Mouse (Mus musculus): ENCODE results near the gene Syne1. TPM values are rescaled to one million over a fixed set of nuclear protein-coding genes. Genes with fewer than 3 reads are reported as not detected.

The Syne1 gene
- polyA plus RNA-seq (2015; fragmentation: Nextera tagmentation; extraction: Ambion mirVana): 4.2 and 5.6 TPM in 2 replicates

GRCm38 (mm10) chr10:5551382-5551781 lies at the start of gene Syne1:
TSS of gene Syne1 (minus strand) at chr10:5551482.
- 85% methylated on average over 5 of the region's 5 CpGs for WGBS
- Histone ChIP-seq H3K9ac (peak within 1 kb of the TSS; percentile 41), H3K4me1 (peaks cover 10% of the 10 kb centered on the region; the same call in 1 of the 2 replicates), H3K4me3 (replicated peaks) (peak within 1 kb of the TSS; percentile 53), H3K9me3 (replicated peaks) (no peaks in the 10 kb centered on the region), H3K27me3 (peaks cover 18% of the 10 kb centered on the region; the same call in 1 of the 2 replicates), H3K36me3 (no peaks in the 10 kb centered on the region), H3K27ac (no peak within 1 kb of the TSS), H3K4me2 (peak within 1 kb of the TSS; percentile 94)
- ATAC-seq (replicated peaks; ENCODE audit: low FRiP score): no peak

- Histone ChIP-seq H3K4me3 (replicated peaks) (no peak overlapping the region), H3K4me1 (no peaks in the 10 kb centered on the region), H3K9me3 (replicated peaks) (no peaks in the 10 kb centered on the region), H3K27ac (no peak overlapping the region), H3K36me3 (no peaks in the 10 kb centered on the region), H3K9ac (no peak overlapping the region), H3K4me2 (no peak overlapping the region), H3K27me3 (no peaks in the 10 kb centered on the region)
- 20% methylated on average over 7 of the region's 7 CpGs for whole genome bisulfite sequencing
- peak; percentile 64 for ATAC-seq (replicated peaks; ENCODE audit: low FRiP score)
These were observed 48.8 kb upstream of the Syne1 start for GRCm38 (mm10) chr10:5600123-5600522.

- Histone ChIP-seq H3K9ac (no peak overlapping the region), H3K4me2 (0 out of 2 replicates have a peak overlapping the region, but pooled peaks have one; percentile 8), H3K36me3 (no peaks in the 10 kb centered on the region), H3K4me1 (no peaks in the 10 kb centered on the region), H3K9me3 (replicated peaks) (no peaks in the 10 kb centered on the region), H3K27ac (no peak overlapping the region), H3K27me3 (no peaks in the 10 kb centered on the region), H3K4me3 (replicated peaks) (no peak overlapping the region)
- no peak for ATAC-seq (replicated peaks; ENCODE audit: low FRiP score)
- 58% methylated on average over 6 of the region's 6 CpGs for WGBS
These were observed 45.3 kb upstream of the Syne1 start for GRCm38 (mm10) chr10:5596559-5596958.

- no peak overlapping the region for H3K9ac ChIP-seq
- peak overlapping the region; percentile 7; the same call in 1 of the 2 replicates for H3K4me2 ChIP-seq
These were observed 43.2 kb upstream of the Syne1 start for GRCm38 (mm10) chr10:5594457-5594856.

GRCm38 (mm10) chr10:5593464-5593863 lies 42.2 kb upstream of the Syne1 start, which contains the start of gene Myct1:
TSS of gene Myct1 (plus strand) at chr10:5593775.
- H3K36me3 ChIP-seq: no peaks in the 10 kb centered on the region
- peak within 1 kb of the TSS; percentile 25 for H3K4me3 ChIP-seq (replicated peaks)
- no peak within 1 kb of the TSS for H3K9ac ChIP-seq
- H3K27ac ChIP-seq: peak within 1 kb of the TSS; percentile 23; the same call in 1 of the 2 replicates
- no peaks in the 10 kb centered on the region for H3K27me3 ChIP-seq
- no peak; the same call in 1 of the 2 replicates for ATAC-seq (replicated peaks; ENCODE audit: low FRiP score)
- peak within 1 kb of the TSS; percentile 7; the same call in 1 of the 2 replicates for H3K4me2 ChIP-seq
- no peaks in the 10 kb centered on the region for H3K9me3 ChIP-seq (replicated peaks)
- 10% methylated on average over 5 of the region's 5 CpGs for WGBS
- no peaks in the 10 kb centered on the region for H3K4me1 ChIP-seq

More at GRCm38 (mm10) chr10:5594457-5594856, 43.2 kb upstream of the Syne1 start:
- ATAC-seq (replicated peaks; ENCODE audit: low FRiP score): no peak
- Histone ChIP-seq H3K4me3 (replicated peaks) (peak overlapping the region; percentile 25), H3K27ac (no peak overlapping the region), H3K27me3 (no peaks in the 10 kb centered on the region), H3K4me1 (no peaks in the 10 kb centered on the region), H3K36me3 (no peaks in the 10 kb centered on the region), H3K9me3 (replicated peaks) (no peaks in the 10 kb centered on the region)
- WGBS: 64% methylated on average over 5 of the region's 5 CpGs

- H3K4me2 ChIP-seq: no peak overlapping the region
- WGBS: 78% methylated on average over 4 of the region's 4 CpGs
- H3K4me3 ChIP-seq (replicated peaks): no peak overlapping the region
- H3K36me3 ChIP-seq: no peaks in the 10 kb centered on the region
- H3K9ac ChIP-seq: no peak overlapping the region
- no peaks in the 10 kb centered on the region for H3K4me1 ChIP-seq
- no peaks in the 10 kb centered on the region for H3K27me3 ChIP-seq
- no peaks in the 10 kb centered on the region for H3K9me3 ChIP-seq (replicated peaks)
- peak overlapping the region; percentile 77; the same call in 1 of the 2 replicates for H3K27ac ChIP-seq
- ATAC-seq (replicated peaks; ENCODE audit: low FRiP score): no peak
These were observed 40.7 kb upstream of the Syne1 start for GRCm38 (mm10) chr10:5591996-5592395.

DNA sequence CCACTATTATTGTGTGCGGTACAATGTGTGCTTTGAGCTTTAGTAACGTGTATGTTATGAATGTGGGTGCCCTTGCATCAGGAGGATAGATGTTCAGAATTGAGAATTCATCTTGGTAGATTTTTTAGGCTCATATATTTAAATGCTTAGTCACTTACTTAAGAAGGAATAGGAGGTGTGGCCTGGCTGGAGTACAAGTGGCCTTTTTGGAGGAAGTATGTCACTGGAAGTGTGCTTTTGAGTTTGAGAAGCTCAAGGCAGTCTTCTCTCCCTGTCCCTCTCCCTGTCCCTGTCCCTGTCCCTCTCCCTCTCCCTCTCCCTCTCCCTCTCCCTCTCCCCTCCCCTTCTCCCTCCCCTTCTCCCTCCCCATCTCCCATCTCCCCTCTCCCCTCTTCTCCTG lies 39.8 kb upstream of the Syne1 start:
- ATAC-seq (replicated peaks; ENCODE audit: low FRiP score): no peak
- no peaks in the 10 kb centered on the region for H3K27me3 ChIP-seq
- no peaks in the 10 kb centered on the region for H3K9me3 ChIP-seq (replicated peaks)
- 82% methylated on average over 2 of the region's 2 CpGs for WGBS
- no peak overlapping the region for H3K4me2 ChIP-seq
- no peaks in the 10 kb centered on the region for H3K36me3 ChIP-seq
- no peak overlapping the region for H3K9ac ChIP-seq
- H3K4me1 ChIP-seq: no peaks in the 10 kb centered on the region
- H3K27ac ChIP-seq: 0 out of 2 replicates have a peak overlapping the region, but pooled peaks have one; percentile 77
- H3K4me3 ChIP-seq (replicated peaks): no peak overlapping the region

DNA sequence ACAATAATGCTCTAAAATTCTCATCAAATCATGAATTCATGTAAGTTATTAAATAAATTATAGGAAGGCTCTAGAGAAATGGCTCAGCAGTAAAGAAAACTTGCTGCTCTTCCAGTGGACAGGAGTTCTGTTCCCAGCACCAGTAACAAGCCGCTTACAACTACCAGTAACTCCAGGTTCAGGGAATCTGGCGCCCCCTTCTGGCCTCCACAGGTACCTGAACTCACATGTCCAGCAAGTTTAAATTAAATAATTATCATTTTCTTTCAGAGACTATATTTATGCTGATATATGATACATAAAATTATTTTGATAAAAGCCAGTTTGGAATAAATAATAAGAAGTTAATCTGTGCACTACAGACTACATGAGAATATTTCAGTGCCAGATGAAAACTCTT lies 22.0 kb upstream of the Syne1 start:
- Histone ChIP-seq H3K36me3 (no peaks in the 10 kb centered on the region), H3K4me3 (replicated peaks) (no peak overlapping the region), H3K9ac (no peak overlapping the region), H3K9me3 (replicated peaks) (no peaks in the 10 kb centered on the region), H3K4me1 (0 out of 2 replicates have a peak, but pooled peaks cover 5% of the 10 kb centered on the region), H3K27me3 (no peaks in the 10 kb centered on the region), H3K27ac (no peak overlapping the region), H3K4me2 (no peak overlapping the region)
- ATAC-seq (replicated peaks; ENCODE audit: low FRiP score): no peak
- WGBS: 63% methylated on average over 2 of the region's 2 CpGs

DNA sequence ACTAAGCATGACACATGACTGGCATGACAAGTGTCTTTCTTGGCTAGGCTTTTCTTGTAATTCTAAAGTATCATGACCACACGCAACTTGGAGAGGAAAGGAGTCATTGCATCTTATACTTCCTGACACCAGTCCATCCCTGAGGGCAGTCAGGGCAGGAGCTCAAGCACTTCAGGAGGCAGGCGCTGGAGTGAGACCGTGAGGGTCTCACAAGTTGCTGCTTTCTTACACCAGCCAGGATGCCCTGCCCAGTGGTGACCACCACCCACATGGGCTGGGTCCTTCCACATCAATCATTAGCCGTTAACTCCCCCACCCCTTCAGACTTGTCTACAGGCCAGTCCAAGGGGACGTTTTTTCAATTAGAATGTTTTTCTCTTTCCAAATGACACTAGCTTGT lies 20.1 kb upstream of the Syne1 start:
- Histone ChIP-seq H3K27me3 (no peaks in the 10 kb centered on the region), H3K4me2 (no peak overlapping the region), H3K9me3 (replicated peaks) (no peaks in the 10 kb centered on the region), H3K36me3 (no peaks in the 10 kb centered on the region), H3K4me3 (replicated peaks) (no peak overlapping the region), H3K9ac (no peak overlapping the region), H3K4me1 (0 out of 2 replicates have a peak, but pooled peaks cover 5% of the 10 kb centered on the region), H3K27ac (no peak overlapping the region)
- peak; percentile 78; the same call in 1 of the 2 replicates for ATAC-seq (replicated peaks; ENCODE audit: low FRiP score)
- WGBS: 26% methylated on average over 5 of the region's 5 CpGs

DNA sequence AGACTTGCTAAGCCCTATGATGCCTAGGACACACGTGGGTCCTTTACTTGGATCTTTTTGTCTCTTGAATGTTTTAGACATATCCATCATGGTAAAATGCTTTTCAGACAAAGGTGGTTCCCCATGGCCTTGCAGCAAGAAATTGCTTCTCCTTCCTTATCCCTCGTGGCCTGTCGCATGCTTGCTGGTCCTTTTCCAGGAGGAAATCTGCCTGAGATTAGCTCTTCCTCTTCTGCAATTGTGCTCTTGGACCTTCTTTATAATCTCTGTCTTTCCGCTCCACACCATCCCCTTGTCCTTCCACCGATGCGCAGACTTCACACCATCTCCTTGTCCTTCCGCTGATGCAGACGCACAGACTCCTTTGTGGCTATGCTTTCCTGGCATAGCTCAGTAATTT lies 18.8 kb upstream of the Syne1 start:
- Histone ChIP-seq H3K4me2 (no peak overlapping the region), H3K9ac (no peak overlapping the region), H3K9me3 (replicated peaks) (no peaks in the 10 kb centered on the region), H3K27ac (no peak overlapping the region), H3K27me3 (no peaks in the 10 kb centered on the region), H3K36me3 (no peaks in the 10 kb centered on the region), H3K4me1 (0 out of 2 replicates have a peak, but pooled peaks cover 5% of the 10 kb centered on the region), H3K4me3 (replicated peaks) (no peak overlapping the region)
- whole genome bisulfite sequencing: 82% methylated on average over 8 of the region's 8 CpGs
- no peak for ATAC-seq (replicated peaks; ENCODE audit: low FRiP score)

- no peaks in the 10 kb centered on the region for H3K9me3 ChIP-seq (replicated peaks)
- WGBS: 94% methylated on average over 4 of the region's 4 CpGs
- no peaks in the 10 kb centered on the region for H3K27me3 ChIP-seq
- no peaks in the 10 kb centered on the region for H3K36me3 ChIP-seq
- H3K4me1 ChIP-seq: 0 out of 2 replicates have a peak, but pooled peaks cover 5% of the 10 kb centered on the region
- H3K27ac ChIP-seq: no peak overlapping the region
- H3K9ac ChIP-seq: no peak overlapping the region
- no peak overlapping the region for H3K4me3 ChIP-seq (replicated peaks)
- H3K4me2 ChIP-seq: no peak overlapping the region
- ATAC-seq (replicated peaks; ENCODE audit: low FRiP score): no peak
These were observed 17.7 kb upstream of the Syne1 start for GRCm38 (mm10) chr10:5568991-5569390.

- Histone ChIP-seq H3K4me1 (no peaks in the 10 kb centered on the region), H3K4me2 (no peak overlapping the region), H3K9me3 (replicated peaks) (no peaks in the 10 kb centered on the region), H3K27me3 (no peaks in the 10 kb centered on the region), H3K36me3 (no peaks in the 10 kb centered on the region), H3K9ac (no peak overlapping the region), H3K4me3 (replicated peaks) (no peak overlapping the region), H3K27ac (no peak overlapping the region)
- WGBS: 85% methylated on average over 4 of the region's 4 CpGs
- ATAC-seq (replicated peaks; ENCODE audit: low FRiP score): no peak
These were observed 10.4 kb upstream of the Syne1 start for GRCm38 (mm10) chr10:5561706-5562105.

DNA sequence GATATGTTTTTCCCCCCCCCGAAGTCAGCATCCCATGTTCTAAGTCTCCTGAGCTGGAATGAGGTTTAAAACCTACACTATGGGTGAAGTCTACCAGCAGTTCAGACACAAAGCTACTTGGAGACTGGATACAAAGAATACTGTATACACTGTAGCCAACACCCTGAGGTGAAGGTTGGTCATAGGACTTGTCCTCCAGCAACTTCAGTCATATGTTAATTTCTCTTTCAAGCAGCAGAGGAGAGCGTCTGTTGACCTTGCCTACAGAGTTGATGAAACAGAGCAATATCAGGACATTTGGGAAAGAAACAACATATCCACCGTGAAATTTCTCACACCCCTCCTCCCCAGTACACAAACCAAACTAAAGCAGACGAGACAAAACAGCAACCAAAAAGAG lies 9.2 kb upstream of the Syne1 start:
- Histone ChIP-seq H3K4me3 (replicated peaks) (no peak overlapping the region), H3K36me3 (no peaks in the 10 kb centered on the region), H3K9ac (no peak overlapping the region), H3K9me3 (replicated peaks) (no peaks in the 10 kb centered on the region), H3K27me3 (no peaks in the 10 kb centered on the region), H3K27ac (no peak overlapping the region), H3K4me1 (no peaks in the 10 kb centered on the region), H3K4me2 (no peak overlapping the region)
- no peak for ATAC-seq (replicated peaks; ENCODE audit: low FRiP score)
- 81% methylated on average over 4 of the region's 4 CpGs for WGBS
